Mouse (Mus musculus) hematopoietic stem cell, adult 5-6 weeks (primary cell): ENCODE results near the gene N4bp2l1. TPM values are rescaled to one million over a fixed set of nuclear protein-coding genes. Genes with fewer than 3 reads are reported as not detected.

Experiments
- ATAC-seq, 2 experiments: fragments of 125-278 bp in 1 of 2; replicated peaks in 1 of 2; 2 replicates each; pipeline ENCODE4 v1.8.0; 2016 to 2017; ENCODE audit warnings: inconsistent platforms in 2 of 2, mild to moderate bottlenecking in 2 of 2, moderate number of reproducible peaks in 2 of 2, low read depth in 1 of 2, moderate TSS enrichment in 1 of 2; ENCODE audit not compliant: low FRiP score in 2 of 2, poor library complexity in 2 of 2, severe bottlenecking in 2 of 2, insufficient read depth in 1 of 2, low TSS enrichment in 1 of 2
- total RNA-seq: library from RNA; stranded (forward); fragments of 172-1452, 232-1000 nt; gene quantifications from 2 replicates; pipeline ENCODE4 v1.2.3, GENCODE M21; 2017

N4bp2l1 gene
- total RNA-seq, 1 experiment from 2014 or later = 35.5 TPM

DNA sequence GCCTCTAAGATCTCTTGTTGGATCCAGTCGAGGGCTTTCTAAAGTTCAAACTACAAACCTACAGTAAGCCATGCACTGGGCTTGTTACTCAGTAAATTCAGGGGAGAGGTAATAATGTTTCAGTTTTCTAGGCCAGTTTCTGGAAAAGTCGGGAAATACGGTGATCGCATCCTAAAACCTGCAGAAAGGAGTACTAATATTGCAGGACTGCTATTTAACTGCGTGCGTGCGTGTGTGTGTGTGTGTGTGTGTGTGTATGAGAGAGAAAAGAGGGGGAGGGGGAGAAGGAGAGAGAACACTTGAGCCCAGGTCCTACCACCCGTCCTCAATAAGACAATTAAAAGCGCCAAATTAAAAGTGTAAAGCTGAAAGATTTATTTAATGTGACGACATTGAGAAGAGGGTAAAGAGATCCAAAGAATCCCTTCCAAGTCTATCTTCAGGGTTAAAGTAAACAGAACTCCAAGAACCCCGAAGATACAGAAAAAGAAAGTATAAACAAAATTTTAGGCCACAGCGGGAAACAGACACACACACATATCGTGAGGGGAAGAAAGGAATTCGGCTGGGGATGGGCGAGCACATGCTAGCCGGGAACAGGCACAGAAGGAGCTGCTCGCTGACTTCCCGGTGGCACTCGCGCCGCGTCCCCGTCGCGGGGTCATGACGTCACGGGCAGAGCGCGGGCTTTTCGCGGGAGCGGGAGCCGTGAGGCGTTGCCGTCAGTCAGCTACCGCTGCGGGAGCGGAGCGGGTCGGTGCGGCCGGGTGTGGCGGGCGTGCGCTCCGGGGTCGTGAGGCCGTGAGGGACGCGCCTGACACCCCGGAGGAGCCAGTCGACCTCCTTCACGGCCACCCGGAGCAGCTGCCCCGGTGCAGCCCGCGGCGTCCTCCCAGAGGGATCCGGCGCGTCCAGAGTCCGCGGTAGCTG, 74.8 kb downstream of the N4bp2l1 start, which contains the start of gene Brca2:
Gene Brca2, plus strand, starts transcription at position 694 of the 930 bp plus-strand sequence.
- ATAC-seq = peak; percentile 88 to 91

Other genes with a start within 250 kb of the N4bp2l1 start
- not detected in 2 replicates for gene Zar1l, start 79.0 kb downstream of the N4bp2l1 start, total RNA-seq
- 52.8 and 67.3 TPM in 2 replicates for gene Brca2, start 74.6 kb downstream of the N4bp2l1 start, total RNA-seq
- gene N4bp2l2, start 69.0 kb upstream of the N4bp2l1 start, total RNA-seq = 123 and 145 TPM in 2 replicates
- 57.3 and 70.7 TPM in 2 replicates for gene Pds5b, start 76.6 kb upstream of the N4bp2l1 start, total RNA-seq